Mouse (Mus musculus) embryonic fibroblast, embryonic 13.5 days (primary cell): ENCODE measurements around the gene Npepl1.

Source experiments
- CTCF ChIP-seq: IDR thresholded peaks from 2 replicates; pipeline ENCODE4 v1.5.1; 2011; ENCODE audit warnings: mild to moderate bottlenecking, control low read depth, low read length, moderate library complexity, borderline replicate concordance; ENCODE audit not compliant: insufficient read depth
- POLR2A ChIP-seq: IDR thresholded peaks from 2 replicates; pipeline ENCODE4 v1.6.1; 2011; ENCODE audit warnings: low read depth, mild to moderate bottlenecking, control low read depth, low read length, moderate library complexity

GRCm38 (mm10) chr2:174160461-174160860 is 50.3 kb downstream of the Npepl1 start:
- no peak for TF ChIP-seq POLR2A
- no peak for TF ChIP-seq CTCF
